Mouse (Mus musculus) B cell, adult (primary cell): ENCODE data around the gene Zpr1. TPM values are rescaled to one million over a fixed set of nuclear protein-coding genes. Genes with fewer than 3 reads are reported as not detected.

ENCODE experiments used
- total RNA-seq: library from RNA; stranded (reverse); gene quantifications from 4 replicates; pipeline ENCODE4 v1.2.4, GENCODE M21; 2023; ENCODE audit not compliant: inconsistent age

Gene Zpr1
- 75.3 to 91.9 TPM (median 81.2 TPM) in 4 replicates for total RNA-seq

GRCm38 (mm10) chr9:46272677-46273454 is at the start of gene Zpr1:
Zpr1 (plus strand) TSS chr9:46273064.

DNA sequence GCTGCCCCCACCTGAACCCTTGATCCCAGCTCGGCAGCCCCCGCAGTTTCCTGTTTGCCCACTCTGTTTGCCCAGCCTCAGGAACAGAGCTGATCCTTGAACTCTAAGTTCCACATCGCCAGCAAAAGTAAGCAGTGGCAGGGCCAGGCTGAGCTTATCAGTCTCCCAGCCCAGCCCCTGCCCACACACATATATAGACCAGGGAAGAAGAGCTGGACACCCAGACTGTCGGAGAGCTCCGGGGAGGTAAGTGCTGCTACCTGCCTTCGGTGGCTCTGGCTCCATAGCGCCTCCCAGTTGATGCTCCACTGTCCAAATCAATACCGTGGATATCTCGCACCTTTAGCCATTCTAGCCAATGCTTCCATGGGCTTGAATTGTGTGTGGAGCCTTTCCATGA is 44.4 kb upstream of the Zpr1 start, which contains the start of gene Apoa1:
Gene Apoa1, plus strand, starts transcription at position 90 of the 400 bp plus-strand sequence.

DNA sequence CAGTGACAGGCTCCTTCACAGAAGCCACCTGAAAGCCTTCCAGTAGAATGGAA is 37.4 kb upstream of the Zpr1 start, which contains the start of gene Apoc3:
Gene Apoc3, minus strand, starts transcription at position 41 of the 53 bp plus-strand sequence.

DNA sequence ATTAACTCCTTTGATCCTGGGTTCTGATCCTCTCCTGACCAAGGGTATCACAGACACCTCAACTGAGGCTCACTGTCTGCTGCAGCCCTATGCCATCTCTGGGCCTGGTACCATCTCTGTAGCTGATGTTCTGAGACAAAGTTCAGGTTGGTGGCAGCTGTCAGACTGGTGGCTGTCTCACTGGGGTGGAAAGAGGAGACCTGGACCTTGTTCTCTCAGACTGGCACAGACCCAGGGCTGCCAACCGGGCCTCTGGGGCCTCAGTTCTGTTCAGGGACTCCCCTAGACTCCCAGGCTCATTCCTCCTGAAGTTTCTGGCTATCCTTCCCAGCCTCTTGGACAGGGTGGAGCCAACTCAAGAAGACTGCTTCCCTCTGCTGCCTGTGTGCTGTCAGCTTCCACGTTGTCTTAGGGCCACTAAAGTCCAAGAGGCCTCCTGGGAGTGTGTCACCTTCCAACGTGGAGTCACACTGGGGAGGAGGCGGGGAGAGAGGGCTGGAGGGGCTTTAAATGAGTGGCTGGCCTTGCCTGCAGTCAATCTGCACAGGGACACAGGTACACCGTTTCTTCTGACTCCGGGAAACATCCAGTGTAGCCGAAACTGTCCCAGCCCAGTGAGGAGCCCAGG is 32.2 kb upstream of the Zpr1 start, which contains the start of gene Apoa4:
Gene Apoa4, plus strand, starts transcription at position 171 of the 628 bp plus-strand sequence.

GRCm38 (mm10) chr9:46268343-46268873 is 4.5 kb upstream of the Zpr1 start, which contains the start of gene Apoa5:
Apoa5 (plus strand) TSS chr9:46268633.

DNA sequence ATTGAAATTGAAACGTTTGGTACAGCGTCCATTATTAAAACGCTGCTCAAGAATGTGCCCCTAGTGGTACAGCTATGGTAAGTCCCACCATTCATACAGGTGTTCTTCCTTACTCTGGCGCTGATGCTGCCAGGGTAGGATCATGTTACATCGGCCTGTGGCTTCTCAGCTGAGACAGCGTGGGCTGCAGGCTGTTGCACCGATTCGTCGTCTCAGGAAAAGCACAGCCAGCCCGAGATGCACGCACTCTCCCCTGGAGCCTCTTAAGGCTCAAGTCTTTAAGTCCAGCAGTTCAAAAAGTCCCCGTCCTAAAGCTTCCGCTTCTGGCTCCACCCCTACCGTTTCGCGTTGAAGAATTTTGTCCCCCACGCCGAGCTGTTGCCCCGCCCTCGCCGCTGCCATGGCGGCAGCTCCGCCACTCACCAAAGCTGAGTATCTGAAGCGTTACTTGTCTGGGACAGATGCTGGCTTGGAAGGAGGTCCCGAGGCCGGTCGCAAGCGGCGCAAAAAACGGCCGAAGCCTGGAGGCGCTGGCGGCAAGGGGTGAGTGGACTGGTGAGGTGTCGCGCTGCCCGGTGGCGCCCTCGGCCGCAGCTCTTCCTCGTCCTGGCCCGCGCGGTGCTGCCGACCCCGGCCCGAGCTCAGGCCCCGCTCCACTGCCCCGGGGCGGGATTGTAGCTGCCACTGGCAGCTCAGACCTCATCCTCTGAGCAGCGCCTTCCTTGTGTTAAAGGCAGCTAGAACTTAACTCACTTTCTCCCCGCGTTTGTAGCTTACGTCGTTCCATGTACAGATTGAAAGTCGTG is 10.0 kb downstream of the Zpr1 start, which contains the start of gene Bud13:
Gene Bud13, plus strand, starts transcription at position 378 of the 806 bp plus-strand sequence.

DNA sequence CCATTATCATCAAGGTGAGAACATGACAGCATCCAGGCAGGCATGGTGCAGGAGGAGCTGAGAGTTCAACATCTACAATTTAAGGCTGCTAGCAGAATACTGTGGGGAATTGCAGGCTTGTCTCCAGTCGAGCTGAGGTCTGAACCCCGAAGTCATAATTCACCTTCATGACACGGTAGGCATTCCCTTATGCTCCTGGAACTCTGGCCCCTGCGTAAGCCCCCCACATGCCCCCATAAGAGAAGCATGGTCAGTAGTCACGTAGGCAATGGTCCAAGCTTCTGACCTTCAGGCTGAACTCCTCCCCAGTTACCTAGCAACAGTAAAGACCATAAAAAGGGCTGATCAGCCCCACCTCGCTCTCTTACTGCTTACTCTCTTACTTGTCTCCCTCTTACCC is 47.0 kb downstream of the Zpr1 start, which contains the start of gene 4931429L15Rik:
Gene 4931429L15Rik, minus strand, starts transcription at position 101 of the 400 bp plus-strand sequence.

Other genes with a start within 250 kb of the Zpr1 start
- not detected in 4 replicates for gene Apoa1, start 44.5 kb upstream of the Zpr1 start, total RNA-seq
- not detected in 4 replicates for gene Apoc3, start 37.4 kb upstream of the Zpr1 start, total RNA-seq
- gene Apoa4, start 32.4 kb upstream of the Zpr1 start, total RNA-seq, result not detected in 4 replicates
- not detected in 4 replicates for gene Apoa5, start 4.4 kb upstream of the Zpr1 start, total RNA-seq
- 20.6 to 29.6 TPM (median 24.1 TPM) in 4 replicates for gene Bud13, start 9.9 kb downstream of the Zpr1 start, total RNA-seq
- not detected in 4 replicates for gene 4931429L15Rik, start 46.9 kb downstream of the Zpr1 start, total RNA-seq